Mouse (Mus musculus): ENCODE data around the gene Igsf11.

DNA sequence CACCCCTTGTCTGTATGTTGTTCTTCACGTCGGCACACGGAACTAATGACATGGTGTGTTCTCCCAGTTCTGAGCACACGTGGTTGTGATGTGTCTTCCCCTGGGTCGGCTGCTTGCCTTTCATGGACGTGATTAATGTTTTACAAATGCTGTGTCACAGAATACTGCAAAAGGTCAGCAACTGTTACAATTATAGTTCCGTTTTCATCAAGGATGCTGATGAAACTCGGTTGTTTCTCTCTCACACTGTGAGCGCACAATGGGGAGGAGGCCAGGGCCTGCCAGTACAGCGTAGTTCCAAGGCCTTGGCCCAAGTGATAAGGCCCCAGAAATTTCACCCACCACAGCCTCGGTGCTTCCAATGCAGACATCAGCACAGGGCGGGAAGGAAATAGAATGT is 17.0 kb downstream of the Igsf11 start:
- TF ChIP-seq CTCF (IDR thresholded peaks at IDR 0.05; ENCODE audit: low read depth) (no peak), EP300 (IDR thresholded peaks at IDR 0.05; ENCODE audit: low read depth) (no peak)

All from liver, embryonic 14.5 days (tissue).